Mouse (Mus musculus) C2C12 (cell line): ENCODE results near the gene Spg7.

Source experiments
- CEBPB ChIP-seq: IDR thresholded peaks from one replicate; pipeline ENCODE4 v1.6.1; 2011; ENCODE audit warnings: low read depth, mild to moderate bottlenecking, control low read depth, moderate library complexity
- CTCF ChIP-seq: IDR thresholded peaks from one replicate; pipeline ENCODE4 v1.5.1; 2011; ENCODE audit not compliant: control insufficient read depth, insufficient read depth, insufficient read length
- FOSL1 ChIP-seq: IDR thresholded peaks from one replicate; pipeline ENCODE4 v1.8.0; 2011; ENCODE audit warnings: mild to moderate bottlenecking, low read length; ENCODE audit not compliant: poor library complexity, insufficient read depth, severe bottlenecking
- MAX ChIP-seq: IDR thresholded peaks from one replicate; pipeline ENCODE4 v1.6.1; 2011; ENCODE audit warnings: mild to moderate bottlenecking, control low read depth
- MYOD1 ChIP-seq: IDR thresholded peaks from one replicate; pipeline ENCODE4 v1.6.1; 2011; ENCODE audit warnings: low read depth; ENCODE audit not compliant: control insufficient read depth, insufficient read length
- MYOG ChIP-seq: IDR thresholded peaks from one replicate; pipeline ENCODE4 v1.6.1; 2011; ENCODE audit not compliant: control insufficient read depth, insufficient read length; ENCODE audit errors: extremely low read depth
- USF1 ChIP-seq: IDR thresholded peaks from one replicate; pipeline ENCODE4 v1.6.1; 2011; ENCODE audit warnings: low read depth, mild to moderate bottlenecking, control low read depth, moderate library complexity

- TF ChIP-seq USF1, result no peak
- no peak for TF ChIP-seq MAX
- TF ChIP-seq MYOG, result no peak
- no peak for TF ChIP-seq CTCF
- no peak for TF ChIP-seq MYOD1
- no peak for TF ChIP-seq CEBPB
- TF ChIP-seq FOSL1, result no peak
Measured at GRCm38 (mm10) chr8:123022727-123023126, 40.0 kb upstream of the Spg7 start.
